Mouse (Mus musculus): Measurements from ENCODE around the gene Iba57.
A peak's percentile ranks its signal among the peaks of the same experiment; 100 is the strongest.

Gene Iba57

DNA sequence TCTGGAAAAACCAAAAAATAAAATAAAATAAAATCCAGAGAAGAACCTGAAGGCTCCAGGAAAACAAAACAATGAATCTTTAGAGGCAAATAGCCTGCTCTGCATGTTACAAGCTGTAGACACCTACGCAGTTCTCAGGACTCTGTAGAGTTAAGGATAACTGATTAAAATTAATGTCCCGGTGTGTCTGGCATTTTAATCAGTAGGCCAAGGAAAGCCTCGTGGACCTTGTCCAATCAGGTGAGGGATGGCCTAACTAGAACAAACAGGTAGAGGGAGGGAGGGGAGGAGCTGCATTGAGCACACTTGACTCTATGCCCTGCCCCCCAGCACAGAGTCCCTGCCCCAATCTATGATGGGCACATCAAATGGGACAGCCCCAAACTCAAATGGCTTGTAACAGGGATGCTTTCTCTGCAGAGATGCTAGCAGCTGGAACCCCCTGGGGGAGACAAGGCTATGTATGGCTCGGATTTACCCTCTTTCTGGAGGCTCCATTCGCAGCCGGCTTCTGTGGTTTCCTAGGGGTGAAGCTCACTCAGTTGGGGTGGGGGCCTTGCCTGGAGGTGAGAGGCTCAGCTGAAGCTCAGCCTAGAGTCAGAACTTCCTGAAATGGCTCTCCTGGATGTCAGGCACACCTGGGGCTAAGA lies 10.8 kb upstream of the Iba57 start:
- peak in 1 of 2 experiments; percentile 50 for DNase-seq

DNA sequence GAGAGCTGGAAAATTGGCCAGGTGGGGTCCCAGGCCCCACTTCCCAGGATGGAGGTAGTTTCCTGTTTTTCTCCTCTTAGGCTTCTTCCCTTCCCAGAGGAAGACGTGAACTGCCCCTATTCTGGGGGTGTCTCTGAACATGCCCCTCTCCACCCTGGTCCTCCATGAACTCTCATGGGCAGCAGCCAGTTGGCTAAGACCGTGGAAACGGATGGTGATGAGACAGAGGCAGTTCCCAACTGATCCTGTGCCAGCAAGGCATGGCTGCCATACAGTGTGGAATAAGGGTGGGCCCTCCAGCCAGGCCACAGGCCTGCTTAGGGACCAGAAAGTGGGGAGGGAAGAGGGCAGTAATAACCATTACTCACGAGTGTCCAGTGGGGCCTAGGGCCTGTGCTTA lies 7.0 kb upstream of the Iba57 start:
- no peak for DNase-seq

GRCm38 (mm10) chr11:59169807-59170206 lies 6.3 kb upstream of the Iba57 start:
- DNase-seq: no peak

DNA sequence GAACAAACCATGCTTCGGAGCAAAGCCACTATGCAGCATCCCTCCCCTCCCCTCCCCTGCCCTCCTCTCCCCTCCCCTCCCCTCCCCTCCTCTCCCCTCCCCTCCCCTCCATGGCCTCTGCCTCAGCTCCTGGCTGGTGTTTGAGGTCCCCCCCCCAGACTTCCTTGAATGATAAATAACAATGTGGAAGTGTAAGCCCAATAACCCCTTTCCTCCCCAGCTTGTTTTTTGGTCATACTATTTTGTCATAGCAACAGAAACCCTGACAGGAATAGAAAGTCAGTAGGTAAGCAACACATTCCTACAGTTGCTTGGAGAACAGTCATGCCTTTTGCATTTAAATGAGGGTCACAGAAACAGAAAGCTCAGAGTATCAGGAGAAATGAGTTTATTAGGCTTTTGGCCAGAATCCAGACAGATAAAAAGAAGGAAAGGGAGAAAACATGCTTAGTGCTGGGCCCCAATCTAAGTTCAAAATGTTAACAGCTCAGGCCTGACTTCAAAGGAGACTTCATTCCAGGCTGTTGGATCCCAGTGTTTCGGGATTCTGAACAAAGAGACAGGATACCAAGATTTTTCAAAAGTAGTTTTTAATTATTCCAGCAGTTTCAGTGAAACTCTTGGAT lies 2.2 kb upstream of the Iba57 start:
- peak in 1 of 2 experiments; percentile 24 for DNase-seq

DNA sequence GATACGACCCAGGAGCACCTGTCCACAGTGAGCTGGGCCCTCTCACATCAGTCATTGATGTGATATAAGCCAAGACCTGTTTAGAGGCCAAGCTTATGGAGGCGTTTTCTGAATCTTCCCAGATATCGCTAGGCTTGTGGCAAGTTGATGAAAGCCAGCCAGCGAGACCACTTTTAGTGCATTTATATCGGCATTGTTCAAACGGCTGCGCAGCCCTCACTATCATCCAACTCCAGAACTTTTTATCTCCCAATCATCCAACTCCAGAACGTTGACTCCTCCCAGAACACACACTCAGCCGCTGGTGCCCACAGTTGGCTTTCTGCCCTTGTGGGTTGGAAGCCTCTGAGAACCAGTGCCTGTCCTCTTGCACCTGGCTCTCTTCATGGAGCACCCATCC lies 845 bp upstream of the Iba57 start:
- DNase-seq: no peak

DNA sequence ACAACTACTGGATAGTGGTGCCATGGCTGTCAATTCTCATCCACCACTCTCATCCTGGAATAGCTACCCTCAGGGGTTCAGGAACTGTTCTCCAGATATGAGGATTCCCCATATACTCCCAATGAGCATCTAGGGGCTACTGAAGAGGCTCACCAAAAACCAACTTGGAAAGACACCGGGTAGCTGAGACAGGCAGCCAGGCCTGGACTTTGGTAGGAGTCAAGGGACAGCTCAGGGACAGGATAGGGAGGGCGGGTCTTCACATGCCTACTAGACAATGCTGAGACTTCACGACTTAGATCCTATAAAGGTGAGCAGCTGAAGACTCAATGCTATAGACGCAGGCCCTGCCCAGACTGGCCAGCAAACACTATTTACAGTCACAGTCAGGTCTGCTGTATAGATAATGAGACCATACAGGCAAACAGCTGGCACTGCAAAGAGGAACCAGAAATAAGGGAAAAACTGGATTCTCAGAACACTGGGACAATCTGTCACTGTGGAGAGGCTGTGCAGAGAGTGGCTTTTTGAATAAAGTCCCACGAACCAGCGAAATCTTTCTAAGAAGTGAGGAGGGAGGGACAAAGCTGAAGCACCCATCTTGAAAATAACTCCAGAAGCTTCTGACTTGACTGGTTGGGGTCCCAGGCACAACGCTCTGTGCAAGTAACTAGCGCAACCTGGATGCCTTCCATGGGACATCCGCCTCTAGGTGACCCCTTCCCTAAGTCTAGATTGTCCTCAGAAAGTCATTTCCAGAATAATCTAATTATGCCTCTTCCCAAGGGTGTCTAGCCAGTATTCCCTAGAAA lies 890 bp downstream of the Iba57 start:
- no peak for DNase-seq

DNA sequence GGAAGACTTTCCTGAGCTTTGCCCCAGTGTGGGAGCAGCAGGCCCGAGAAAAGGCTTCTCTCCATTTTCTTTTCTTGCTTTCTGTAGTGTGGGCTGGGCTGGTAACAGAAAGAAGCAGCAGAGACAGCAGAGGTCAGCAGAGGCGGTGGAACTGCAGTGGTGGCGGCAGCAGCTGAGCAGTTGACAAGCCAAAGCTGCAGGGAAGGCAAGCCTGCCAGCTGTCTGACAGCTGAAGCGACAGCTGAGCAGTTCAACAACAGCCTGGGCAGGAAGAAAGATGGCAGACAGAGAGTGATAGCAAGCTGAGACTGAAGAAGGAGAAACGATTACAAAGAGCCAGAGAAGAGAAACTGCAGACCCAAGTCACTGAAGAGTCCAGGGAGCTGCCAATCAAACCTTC lies 2.1 kb downstream of the Iba57 start:
- DNase-seq: no peak

GRCm38 (mm10) chr11:59159558-59159957 lies 4.0 kb downstream of the Iba57 start:
- DNase-seq: no peak

DNA sequence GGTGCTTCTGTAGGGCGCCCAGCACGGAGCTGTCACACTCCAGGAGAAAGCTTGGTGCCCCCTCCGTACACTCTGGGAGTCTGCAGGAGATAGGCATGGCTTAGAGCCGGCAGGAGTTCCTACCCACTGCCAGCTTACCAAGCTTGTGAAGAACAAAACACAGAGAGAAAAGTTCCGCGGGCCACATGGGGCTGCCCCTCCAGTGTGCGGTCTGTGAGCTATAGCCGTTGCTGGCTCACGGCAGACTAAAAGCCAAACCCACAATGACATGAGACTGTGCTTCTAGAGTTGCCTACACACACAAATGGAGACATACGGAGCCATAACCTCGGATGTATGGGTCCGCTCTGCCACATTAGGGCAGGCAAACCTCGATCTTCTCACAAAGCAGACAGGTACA lies 4.4 kb downstream of the Iba57 start:
- DNase-seq: no peak

DNA sequence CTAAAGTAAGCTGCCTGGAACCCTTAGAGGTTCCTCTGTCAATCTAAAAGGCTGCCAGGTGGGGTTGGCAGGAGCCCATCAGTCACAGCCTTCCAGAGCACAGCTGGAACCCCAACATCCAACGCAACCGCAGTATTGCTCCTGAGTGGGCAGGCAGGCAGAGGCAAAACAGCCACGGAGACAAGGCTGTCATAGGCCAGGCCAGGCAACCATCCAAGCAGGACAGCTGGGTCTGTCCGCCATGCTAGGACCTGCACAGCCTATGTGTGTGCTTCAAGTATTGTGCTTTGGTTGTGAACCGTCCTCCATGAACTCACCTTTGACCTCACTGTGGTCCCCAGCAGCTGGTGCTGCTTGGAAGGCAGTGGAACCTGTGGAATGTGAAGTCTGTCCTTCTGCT lies 7.6 kb downstream of the Iba57 start:
- DNase-seq: no peak

DNA sequence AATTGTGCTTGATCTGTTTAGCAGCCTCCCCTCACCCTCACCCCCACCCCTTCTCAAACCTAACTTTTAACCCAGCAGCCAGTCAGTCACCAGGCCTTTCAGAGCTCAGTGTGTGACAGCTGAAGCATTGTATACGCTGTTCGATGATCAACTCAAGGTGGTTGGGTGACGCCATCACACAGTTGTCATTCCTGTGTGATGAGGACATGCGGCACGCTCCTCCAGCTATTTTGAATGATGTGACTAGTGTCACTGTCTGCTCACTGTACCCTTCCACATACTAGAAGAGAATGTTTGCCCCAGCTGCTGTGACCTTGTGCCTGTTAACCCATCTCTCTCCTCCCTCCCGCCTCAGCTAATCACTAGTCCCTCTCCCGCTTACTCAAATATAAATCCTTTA lies 9.3 kb downstream of the Iba57 start:
- no peak for DNase-seq

GRCm38 (mm10) chr11:59151729-59152128 lies 11.8 kb downstream of the Iba57 start:
- DNase-seq: no peak

GRCm38 (mm10) chr11:59149302-59149701 lies 14.2 kb downstream of the Iba57 start:
- no peak for DNase-seq

DNA sequence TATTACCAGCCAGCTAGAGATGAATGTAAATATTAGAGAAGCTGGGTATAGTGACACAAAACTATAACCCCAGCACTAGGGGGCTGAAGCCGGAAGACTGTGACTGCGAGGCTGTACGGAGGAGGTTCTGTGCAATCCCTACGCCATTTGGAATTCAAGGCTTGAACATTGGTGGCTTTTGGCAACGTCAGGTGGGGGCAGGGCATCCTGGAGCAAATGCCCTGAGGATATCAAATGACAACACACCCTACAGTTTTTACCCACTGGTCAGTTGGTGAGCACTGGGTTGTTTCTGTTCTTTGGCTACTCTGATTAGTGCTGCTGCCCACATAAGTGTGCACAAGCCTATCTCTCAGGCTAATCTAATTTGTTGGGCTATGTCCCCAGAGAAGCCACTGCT lies 20.6 kb downstream of the Iba57 start:
- DNase-seq: no peak

DNA sequence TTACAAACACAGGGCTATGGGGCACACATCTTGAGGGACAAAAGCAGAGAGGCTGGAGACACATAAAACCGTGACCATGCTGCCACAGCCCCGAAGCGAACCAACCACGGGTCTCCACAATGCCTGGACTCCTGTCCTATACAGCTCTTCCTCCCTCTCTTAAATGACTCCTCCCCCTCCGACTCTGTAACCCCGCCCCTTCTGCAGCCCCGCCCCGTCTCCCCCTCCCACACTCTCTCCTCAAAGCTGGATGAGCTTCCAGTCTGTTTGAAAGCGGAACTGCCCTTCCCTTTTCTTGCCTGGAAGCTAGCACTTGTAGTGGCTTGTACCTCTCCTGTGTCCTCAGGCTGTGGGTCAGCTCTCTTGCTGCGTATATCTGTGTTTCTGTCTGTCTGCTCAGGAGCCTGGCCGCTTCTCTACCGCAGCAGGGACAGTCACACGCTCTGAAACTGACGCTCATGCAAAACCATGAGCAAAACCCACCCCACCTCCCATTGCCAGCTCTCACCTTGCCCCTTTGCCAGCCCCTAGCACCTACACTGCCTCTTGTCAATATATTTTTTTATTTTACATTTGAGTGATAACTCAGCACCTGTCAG lies 21.7 kb downstream of the Iba57 start:
- DNase-seq: no peak

- DNase-seq: no peak
These were observed 24.7 kb downstream of the Iba57 start for GRCm38 (mm10) chr11:59138537-59139486.

DNA sequence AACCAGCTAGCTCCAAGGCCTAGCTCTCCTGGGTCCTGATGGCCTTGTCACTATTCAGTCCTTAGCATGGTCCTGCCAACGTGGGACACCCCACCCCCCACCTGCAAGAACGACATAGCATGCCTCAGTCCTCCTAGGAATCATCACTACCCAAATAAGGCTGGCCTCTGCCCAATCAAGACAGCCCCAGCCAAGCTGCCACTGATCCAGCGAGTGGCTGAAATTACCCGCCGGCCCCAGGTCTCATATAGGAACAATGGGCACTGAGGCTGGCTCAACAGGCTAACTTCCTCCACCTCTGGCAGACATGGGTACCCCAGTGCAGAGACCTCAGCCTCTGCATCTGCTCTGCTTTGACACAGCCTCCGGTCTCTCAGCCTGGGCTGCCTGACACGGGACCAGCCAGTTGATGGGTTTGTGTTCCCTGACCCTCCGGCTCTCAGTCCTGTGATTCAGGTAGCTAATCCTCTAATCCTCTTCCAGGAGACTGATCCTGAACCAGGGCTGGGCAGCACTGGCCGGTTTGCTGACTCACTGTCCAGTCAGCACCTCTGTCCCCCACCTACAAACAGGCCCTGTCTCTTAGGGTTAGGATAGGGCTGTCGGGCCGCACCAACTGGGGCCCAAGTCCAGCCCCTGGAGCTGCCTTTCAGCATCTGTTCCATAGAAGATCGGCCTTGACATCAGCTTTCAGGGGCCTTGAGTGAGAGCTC lies 26.4 kb downstream of the Iba57 start:
- DNase-seq: no peak

DNA sequence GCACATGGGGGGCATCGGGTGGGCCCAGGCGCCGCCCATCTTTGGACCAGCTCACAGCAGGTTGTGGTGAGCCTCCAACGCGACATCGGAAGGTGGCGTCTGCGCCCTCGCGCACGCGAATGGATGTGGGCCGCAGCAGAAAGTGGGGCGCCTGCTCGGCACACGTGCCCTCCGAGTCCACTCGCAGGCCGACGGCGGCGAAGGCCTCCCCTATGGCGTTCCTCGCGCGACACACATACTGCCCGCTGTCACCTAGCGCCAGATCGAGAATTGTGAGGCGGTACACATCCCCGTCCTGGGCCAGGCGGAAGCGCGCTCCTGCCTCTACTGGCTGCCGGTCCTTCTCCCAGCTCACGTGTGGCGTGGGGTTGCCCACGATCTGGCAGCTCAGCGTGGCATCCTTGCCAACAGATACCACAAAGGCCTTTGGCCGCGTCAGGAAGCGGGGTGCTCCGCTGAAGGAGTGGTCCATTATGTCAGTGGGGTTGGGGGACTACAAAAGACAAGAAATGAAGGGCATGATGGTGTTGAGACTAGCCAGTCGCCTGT lies 27.6 kb downstream of the Iba57 start, which contains the start of gene Obscn:
TSS of gene Obscn (minus strand) at position 499 of the 549 bp plus-strand sequence.
- DNase-seq: no peak

- peak in 1 of 2 experiments; percentile 7 for DNase-seq
These were observed 28.3 kb downstream of the Iba57 start for GRCm38 (mm10) chr11:59135051-59135820.

DNA sequence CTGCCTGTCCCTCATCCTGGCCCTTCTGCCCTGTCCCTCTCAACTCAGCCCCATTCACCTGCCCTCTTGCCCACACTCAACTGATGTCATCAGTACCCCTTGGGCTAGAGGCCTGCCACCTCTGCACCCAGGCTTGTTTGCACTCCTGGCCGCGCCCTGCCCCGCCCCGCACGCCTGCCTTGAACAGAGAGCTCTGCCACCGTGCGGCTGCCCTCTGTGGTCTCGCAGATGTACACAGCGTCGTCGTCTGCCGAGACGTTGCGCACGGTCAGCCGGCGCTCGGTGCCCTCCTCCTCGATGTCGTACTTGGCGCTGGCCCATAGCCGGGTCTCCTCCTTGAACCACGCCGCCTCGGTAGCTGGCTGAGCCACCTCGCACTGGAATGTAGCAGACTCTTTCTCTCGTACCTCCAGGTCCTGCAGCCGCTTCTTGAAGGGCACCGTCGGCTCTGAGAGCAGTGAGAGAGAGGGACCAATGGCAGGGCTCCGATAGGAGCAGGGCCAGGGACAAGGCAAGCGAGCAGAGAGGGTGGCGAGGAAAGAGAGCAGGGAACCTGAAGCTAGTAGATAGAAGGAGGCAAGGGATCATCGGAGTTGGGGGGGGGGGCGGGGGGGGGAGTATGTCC lies 29.1 kb downstream of the Iba57 start:
- peak in 1 of 2 experiments; percentile 25 for DNase-seq
